Mouse (Mus musculus): Measurements from ENCODE around the gene Rps25. TPM values are rescaled to one million over a fixed set of nuclear protein-coding genes. Genes with fewer than 3 reads are reported as not detected.
"Not testable (repeated sequence)": the region's sequence is repeated elsewhere in the genome, so short reads cannot be mapped to it uniquely, and the experiment has no call there.

Rps25 gene
- polyA plus RNA-seq, 1 experiment from 2014 or later = 1,540 TPM

- Histone ChIP-seq H3K4me3 (replicated peaks) (no peak overlapping the region), H3K36me3 (replicated peaks) (peaks cover 85% of the 10 kb centered on the region), H3K9ac (no peak overlapping the region), H3K27ac (no peak overlapping the region), H3K9me3 (no peaks in the 10 kb centered on the region), H3K27me3 (no peaks in the 10 kb centered on the region), H3K4me2 (no peak overlapping the region), H3K4me1 (peaks cover 12% of the 10 kb centered on the region)
- WGBS = 94% methylated on average over 13 of the region's 13 CpGs
- ATAC-seq (ENCODE audit: low FRiP score) = no peak
Observed at GRCm38 (mm10) chr9:44384596-44384995, 22.3 kb upstream of the Rps25 start.

DNA sequence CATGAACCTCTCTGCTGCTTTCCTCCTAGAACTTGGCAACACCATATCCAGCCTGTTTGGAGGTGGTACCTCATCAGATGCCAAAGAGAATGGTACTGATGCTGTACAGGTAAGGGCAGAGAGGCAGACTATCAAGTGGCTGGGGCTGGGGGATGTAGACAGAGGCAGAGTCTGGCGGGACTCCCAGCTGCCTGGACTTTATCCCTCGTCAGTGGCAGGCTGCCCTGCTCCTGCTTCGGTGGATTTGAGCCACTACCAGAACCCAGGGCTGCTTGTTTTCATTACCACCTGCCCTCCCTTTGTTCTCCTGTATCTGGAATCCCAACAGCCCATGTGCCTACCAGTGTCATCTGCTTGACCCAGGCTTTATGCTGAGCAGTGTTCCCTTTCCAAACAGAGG, 19.7 kb upstream of the Rps25 start:
- Histone ChIP-seq H3K9me3 (no peaks in the 10 kb centered on the region), H3K27ac (no peak overlapping the region), H3K27me3 (no peaks in the 10 kb centered on the region), H3K4me3 (replicated peaks) (no peak overlapping the region), H3K36me3 (replicated peaks) (peaks cover 97% of the 10 kb centered on the region), H3K4me1 (no peaks in the 10 kb centered on the region), H3K4me2 (no peak overlapping the region), H3K9ac (no peak overlapping the region)
- WGBS = 84% methylated on average over 3 of the region's 3 CpGs
- ATAC-seq (ENCODE audit: low FRiP score) = no peak

DNA sequence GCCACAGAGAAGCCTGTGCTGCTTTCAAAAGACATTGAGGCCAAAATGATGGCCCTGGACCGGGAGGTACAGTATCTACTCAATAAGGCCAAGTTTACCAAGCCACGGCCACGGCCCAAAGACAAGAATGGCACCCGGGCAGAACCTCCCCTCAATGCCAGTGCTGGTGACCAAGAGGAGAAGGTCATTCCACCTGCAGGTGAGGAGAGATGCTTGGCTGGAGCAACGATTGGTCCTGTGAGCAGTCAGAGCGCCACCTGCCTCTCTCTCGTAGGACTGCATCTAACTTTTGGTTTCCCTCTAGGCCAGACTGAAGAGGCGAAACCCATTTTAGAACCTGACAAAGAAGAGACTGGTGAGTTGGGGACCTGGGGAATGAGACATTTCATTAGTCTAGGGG, 17.7 kb upstream of the Rps25 start:
- WGBS = 67% methylated on average over 8 of the region's 8 CpGs
- H3K9ac ChIP-seq = no peak overlapping the region
- H3K4me3 ChIP-seq (replicated peaks) = no peak overlapping the region
- no peaks in the 10 kb centered on the region for H3K9me3 ChIP-seq
- H3K36me3 ChIP-seq (replicated peaks) = peaks cover 86% of the 10 kb centered on the region
- no peak for ATAC-seq (ENCODE audit: low FRiP score)
- H3K27me3 ChIP-seq = no peaks in the 10 kb centered on the region
- H3K4me1 ChIP-seq = no peaks in the 10 kb centered on the region
- H3K27ac ChIP-seq = no peak overlapping the region
- H3K4me2 ChIP-seq = no peak overlapping the region

DNA sequence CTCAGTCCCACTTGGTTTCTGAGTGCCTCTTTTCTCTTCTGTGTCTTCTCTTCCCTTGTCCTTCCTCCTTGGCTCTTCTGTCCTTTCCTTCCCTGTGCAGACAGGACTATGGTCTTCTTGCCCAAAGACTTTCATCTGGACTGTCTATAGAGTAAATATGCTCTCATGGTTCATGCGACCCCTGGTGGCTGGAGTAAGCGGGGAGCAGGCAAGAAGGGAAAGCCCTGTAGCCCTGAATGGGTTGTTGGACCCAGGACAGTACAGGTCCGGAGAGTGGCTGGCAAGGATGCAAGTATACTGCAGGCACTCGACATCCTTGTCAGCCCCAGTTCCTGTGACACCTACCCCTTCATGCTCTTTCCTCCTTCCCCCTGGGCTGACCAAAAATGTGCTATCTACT, 15.5 kb upstream of the Rps25 start:
- H3K27ac ChIP-seq = no peak overlapping the region
- peaks cover 64% of the 10 kb centered on the region for H3K36me3 ChIP-seq (replicated peaks)
- no peak overlapping the region for H3K4me2 ChIP-seq
- no peaks in the 10 kb centered on the region for H3K9me3 ChIP-seq
- ATAC-seq (ENCODE audit: low FRiP score) = no peak
- no peak overlapping the region for H3K9ac ChIP-seq
- no peak overlapping the region for H3K4me3 ChIP-seq (replicated peaks)
- H3K27me3 ChIP-seq = no peaks in the 10 kb centered on the region
- 48% methylated on average over 4 of the region's 4 CpGs for WGBS
- H3K4me1 ChIP-seq = 0 out of 2 replicates have a peak, but pooled peaks cover 4% of the 10 kb centered on the region

DNA sequence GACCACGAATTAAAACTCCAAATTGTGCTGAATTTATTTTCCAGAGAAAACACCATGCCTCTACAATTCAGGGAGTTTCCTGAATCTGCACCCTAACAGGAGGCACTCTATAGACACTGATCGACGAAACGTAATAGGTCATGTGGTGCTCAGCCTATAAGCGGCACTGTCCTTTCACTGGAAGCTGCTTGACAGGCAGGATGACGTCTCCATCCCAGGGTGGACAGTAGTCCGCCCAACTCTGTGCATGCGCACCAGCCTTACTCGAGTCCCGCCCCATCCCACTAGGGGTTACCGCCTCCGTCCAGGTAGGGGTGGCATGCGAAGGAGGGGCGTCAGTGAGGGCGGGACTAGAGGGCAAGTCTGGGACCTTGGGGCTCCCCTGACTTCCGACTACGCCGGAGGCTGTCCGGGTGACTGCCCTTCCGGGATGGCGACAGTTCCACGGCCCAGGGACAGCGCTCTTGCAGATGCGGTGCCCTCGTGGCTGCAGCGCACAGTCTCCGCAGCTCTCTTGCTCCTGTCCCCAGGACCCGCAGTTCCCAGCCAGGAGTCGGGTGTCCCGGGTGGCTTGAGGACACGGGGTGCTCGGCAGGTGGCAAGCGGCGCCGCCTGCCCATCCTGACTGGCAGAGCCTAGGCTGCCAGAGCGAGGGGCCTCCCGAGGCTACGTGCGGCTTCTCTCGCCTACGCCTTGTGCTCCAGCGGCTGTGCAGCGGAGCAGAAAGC, 10.1 kb upstream of the Rps25 start, which contains the start of gene Slc37a4:
Gene Slc37a4, plus strand, starts transcription at position 169 of the 728 bp plus-strand sequence.
- peak within 1 kb of the TSS; percentile 61 for H3K4me3 ChIP-seq (replicated peaks)
- H3K9ac ChIP-seq = peak within 1 kb of the TSS; percentile 73
- H3K9me3 ChIP-seq = no peaks in the 10 kb centered on the region
- ATAC-seq (ENCODE audit: low FRiP score) = peak; percentile 98
- no peaks in the 10 kb centered on the region for H3K27me3 ChIP-seq
- H3K36me3 ChIP-seq (replicated peaks) = peaks cover 44% of the 10 kb centered on the region
- under 1% methylated on average over 43 of the region's 43 CpGs for WGBS
- H3K4me1 ChIP-seq = peaks cover 26% of the 10 kb centered on the region
- H3K27ac ChIP-seq = peak within 1 kb of the TSS; percentile 80
- H3K4me2 ChIP-seq = peak within 1 kb of the TSS; percentile 96

GRCm38 (mm10) chr9:44398087-44398486, 8.9 kb upstream of the Rps25 start:
- no peaks in the 10 kb centered on the region for H3K9me3 ChIP-seq
- peaks cover 26% of the 10 kb centered on the region for H3K4me1 ChIP-seq
- H3K27me3 ChIP-seq = no peaks in the 10 kb centered on the region
- 18% methylated on average over 4 of the region's 4 CpGs for WGBS
- peak overlapping the region; percentile 96 for H3K4me2 ChIP-seq
- peak overlapping the region; percentile 40 for H3K9ac ChIP-seq
- peak overlapping the region; percentile 46 for H3K27ac ChIP-seq
- no peak for ATAC-seq (ENCODE audit: low FRiP score)
- H3K4me3 ChIP-seq (replicated peaks) = peak overlapping the region; percentile 61
- H3K36me3 ChIP-seq (replicated peaks) = peaks cover 44% of the 10 kb centered on the region

DNA sequence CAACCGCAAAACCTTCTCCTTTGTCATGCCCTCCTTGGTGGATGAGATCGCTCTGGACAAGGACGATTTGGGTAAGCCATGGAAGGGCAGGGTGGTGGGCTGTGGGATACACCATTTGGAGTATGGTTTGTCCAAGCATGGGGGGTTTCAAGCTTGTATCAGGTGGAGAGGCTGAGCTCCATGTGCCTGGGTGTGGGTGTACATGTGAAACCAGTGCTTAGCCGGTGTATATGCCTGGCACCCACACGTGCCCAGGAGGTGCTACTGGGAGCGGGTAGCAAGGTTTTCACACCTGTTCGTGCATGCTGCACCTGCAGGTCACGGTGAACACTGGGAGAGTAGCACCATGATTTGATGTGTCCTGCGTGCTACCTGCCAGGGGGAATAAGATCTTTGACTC, 8.4 kb upstream of the Rps25 start:
- no peaks in the 10 kb centered on the region for H3K27me3 ChIP-seq
- no peak overlapping the region for H3K4me3 ChIP-seq (replicated peaks)
- H3K9ac ChIP-seq = no peak overlapping the region; the same call in 1 of the 2 replicates
- H3K9me3 ChIP-seq = no peaks in the 10 kb centered on the region
- WGBS = 87% methylated on average over 9 of the region's 9 CpGs
- H3K27ac ChIP-seq = peak overlapping the region; percentile 46; the same call in 1 of the 2 replicates
- ATAC-seq (ENCODE audit: low FRiP score) = no peak
- H3K4me1 ChIP-seq = peaks cover 26% of the 10 kb centered on the region
- peaks cover 48% of the 10 kb centered on the region for H3K36me3 ChIP-seq (replicated peaks)
- H3K4me2 ChIP-seq = peak overlapping the region; percentile 96; the same call in 1 of the 2 replicates

- H3K4me3 ChIP-seq (replicated peaks) = no peak overlapping the region
- H3K27me3 ChIP-seq = no peaks in the 10 kb centered on the region
- no peaks in the 10 kb centered on the region for H3K9me3 ChIP-seq
- H3K36me3 ChIP-seq (replicated peaks) = peaks cover 55% of the 10 kb centered on the region
- H3K9ac ChIP-seq = peak overlapping the region; percentile 2; the same call in 1 of the 2 replicates
- H3K4me1 ChIP-seq = peaks cover 26% of the 10 kb centered on the region
- H3K27ac ChIP-seq = no peak overlapping the region
- peak overlapping the region; percentile 1; the same call in 1 of the 2 replicates for H3K4me2 ChIP-seq
- no peak for ATAC-seq (ENCODE audit: low FRiP score)
- 88% methylated on average over 13 of the region's 13 CpGs for WGBS
Observed at GRCm38 (mm10) chr9:44399114-44399794, 7.7 kb upstream of the Rps25 start.

DNA sequence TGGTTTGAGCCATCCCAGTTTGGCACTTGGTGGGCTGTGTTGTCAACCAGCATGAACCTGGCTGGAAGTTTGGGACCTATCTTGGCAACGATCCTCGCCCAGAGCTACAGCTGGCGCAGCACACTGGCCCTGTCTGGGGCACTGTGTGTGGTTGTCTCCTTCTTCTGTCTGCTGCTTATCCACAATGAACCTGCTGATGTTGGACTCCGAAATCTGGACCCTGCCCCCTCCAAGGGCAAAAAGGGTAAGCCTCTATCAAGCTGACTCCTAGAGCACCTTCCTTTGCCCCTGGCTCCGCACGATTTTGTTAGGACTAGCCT, 7.2 kb upstream of the Rps25 start:
- H3K4me2 ChIP-seq = no peak overlapping the region
- H3K4me1 ChIP-seq = peaks cover 26% of the 10 kb centered on the region
- H3K9me3 ChIP-seq = no peaks in the 10 kb centered on the region
- WGBS = 93% methylated on average over 6 of the region's 6 CpGs
- H3K27me3 ChIP-seq = no peaks in the 10 kb centered on the region
- H3K9ac ChIP-seq = no peak overlapping the region
- peaks cover 60% of the 10 kb centered on the region for H3K36me3 ChIP-seq (replicated peaks)
- no peak overlapping the region for H3K4me3 ChIP-seq (replicated peaks)
- no peak overlapping the region for H3K27ac ChIP-seq
- ATAC-seq (ENCODE audit: low FRiP score) = no peak

DNA sequence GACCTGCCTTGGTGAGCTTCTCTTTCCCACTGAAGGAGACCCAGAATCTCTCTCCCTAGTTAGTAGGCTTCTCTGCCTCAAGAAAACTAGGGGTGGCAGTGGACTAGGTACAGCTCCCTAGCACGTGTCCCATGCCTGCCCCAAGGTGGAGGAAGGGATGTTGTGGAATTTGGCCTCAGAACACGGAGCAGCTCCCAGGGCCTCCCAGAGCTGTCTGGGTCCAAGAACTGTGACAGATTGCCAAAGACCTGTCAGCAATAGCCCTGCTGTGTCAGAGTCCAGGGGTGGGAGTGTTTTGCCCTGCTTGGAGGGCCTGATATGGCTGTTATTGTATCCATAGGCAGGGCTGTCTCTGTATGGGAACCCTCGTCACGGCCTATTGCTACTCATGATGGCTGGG, 5.9 kb upstream of the Rps25 start:
- ATAC-seq (ENCODE audit: low FRiP score) = no peak
- H3K36me3 ChIP-seq (replicated peaks) = peaks cover 68% of the 10 kb centered on the region

DNA sequence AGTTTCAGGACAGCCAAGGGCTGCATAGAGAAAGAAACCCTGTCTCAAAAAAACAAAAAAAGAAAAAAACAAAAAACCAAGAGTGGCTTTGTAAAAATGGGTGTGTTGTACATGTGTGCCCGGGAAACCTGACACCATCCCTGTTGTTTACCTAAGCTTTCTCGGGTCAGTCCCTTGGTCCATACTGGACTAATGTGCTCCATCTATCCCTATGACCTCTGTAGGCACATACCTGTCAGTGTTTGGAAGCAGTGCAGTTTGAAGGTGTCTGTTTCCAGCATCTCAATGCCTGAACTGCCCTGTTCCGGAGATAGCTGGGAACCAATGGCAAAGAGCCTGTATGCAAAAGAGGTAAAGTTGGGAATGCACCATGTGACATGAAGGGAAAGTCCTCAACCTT, 1.9 kb upstream of the Rps25 start:
- H3K4me1 ChIP-seq = peaks cover 19% of the 10 kb centered on the region
- no peak for ATAC-seq (ENCODE audit: low FRiP score)
- no peak overlapping the region for H3K4me2 ChIP-seq
- no peaks in the 10 kb centered on the region for H3K9me3 ChIP-seq
- no peak overlapping the region for H3K4me3 ChIP-seq (replicated peaks)
- 79% methylated on average over 3 of the region's 3 CpGs for WGBS
- no peaks in the 10 kb centered on the region for H3K27me3 ChIP-seq
- no peak overlapping the region for H3K27ac ChIP-seq
- H3K36me3 ChIP-seq (replicated peaks) = peaks cover 67% of the 10 kb centered on the region
- no peak overlapping the region for H3K9ac ChIP-seq

More for the DNA sequence above, 5.9 kb upstream of the Rps25 start:
- Histone ChIP-seq H3K4me2 (no peak overlapping the region), H3K4me1 (peaks cover 31% of the 10 kb centered on the region), H3K9me3 (no peaks in the 10 kb centered on the region), H3K4me3 (replicated peaks) (no peak overlapping the region), H3K27me3 (no peaks in the 10 kb centered on the region), H3K27ac (no peak overlapping the region), H3K9ac (no peak overlapping the region)
- WGBS = 95% methylated on average over 4 of the region's 4 CpGs

- H3K27me3 ChIP-seq = no peaks in the 10 kb centered on the region
- no peaks in the 10 kb centered on the region for H3K9me3 ChIP-seq
- ATAC-seq (ENCODE audit: low FRiP score) = no peak
- peak overlapping the region; percentile 93 for H3K27ac ChIP-seq
- peaks cover 67% of the 10 kb centered on the region for H3K36me3 ChIP-seq (replicated peaks)
- H3K4me3 ChIP-seq (replicated peaks) = peak overlapping the region; percentile 78
- H3K9ac ChIP-seq = peak overlapping the region; percentile 74
- peaks cover 19% of the 10 kb centered on the region for H3K4me1 ChIP-seq
- peak overlapping the region; percentile 81 for H3K4me2 ChIP-seq
- WGBS = under 1% methylated on average over 24 of the region's 24 CpGs
Observed at GRCm38 (mm10) chr9:44407752-44408097, 786 bp downstream of the Rps25 start.

- peak overlapping the region; percentile 81 for H3K4me2 ChIP-seq
- peaks cover 19% of the 10 kb centered on the region for H3K4me1 ChIP-seq
- H3K9me3 ChIP-seq; ATAC-seq (ENCODE audit: low FRiP score); H3K27me3 ChIP-seq; H3K27ac ChIP-seq: not testable (repeated sequence)
- WGBS = 82% methylated on average over 9 of the region's 9 CpGs
- H3K36me3 ChIP-seq (replicated peaks) = peaks cover 69% of the 10 kb centered on the region
- peak overlapping the region; percentile 78 for H3K4me3 ChIP-seq (replicated peaks)
- H3K9ac ChIP-seq = 0 out of 2 replicates have a peak overlapping the region, but pooled peaks have one; percentile 74
Observed at GRCm38 (mm10) chr9:44408693-44409092, 1.8 kb downstream of the Rps25 start.

All from forebrain, embryonic 12.5 days (tissue).